Mouse (Mus musculus): ENCODE measurements around the gene Mc3r.

Mc3r gene

DNA sequence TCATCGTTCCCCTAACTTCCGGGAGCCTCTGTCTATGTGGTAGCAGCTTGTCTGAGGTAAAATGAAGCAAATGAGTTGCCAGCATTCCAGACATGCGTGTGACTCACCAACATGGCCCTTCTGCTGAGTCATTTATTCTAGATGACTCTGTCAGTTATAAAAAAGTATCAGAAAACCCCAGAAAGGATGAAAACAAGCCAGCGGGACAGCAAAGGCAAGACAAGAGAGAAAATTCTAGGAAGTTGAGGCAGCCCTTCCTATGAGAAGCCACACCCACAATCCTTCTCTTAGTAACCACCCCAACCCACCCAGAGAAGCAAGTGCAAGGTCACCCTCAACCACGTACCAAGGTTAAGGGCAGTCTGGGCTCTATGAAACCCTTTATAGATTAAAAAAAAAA is 8.7 kb downstream of the Mc3r start:
- DNase-seq = no peak

- no peak for DNase-seq
These were observed 9.3 kb downstream of the Mc3r start for GRCm38 (mm10) chr2:172257471-172258065.

GRCm38 (mm10) chr2:172260064-172260463 is 11.8 kb downstream of the Mc3r start:
- DNase-seq = no peak

GRCm38 (mm10) chr2:172261441-172261840 is 13.1 kb downstream of the Mc3r start:
- DNase-seq = no peak

GRCm38 (mm10) chr2:172263216-172263615 is 14.9 kb downstream of the Mc3r start:
- DNase-seq = no peak

GRCm38 (mm10) chr2:172269907-172270306 is 21.6 kb downstream of the Mc3r start:
- no peak for DNase-seq

DNA sequence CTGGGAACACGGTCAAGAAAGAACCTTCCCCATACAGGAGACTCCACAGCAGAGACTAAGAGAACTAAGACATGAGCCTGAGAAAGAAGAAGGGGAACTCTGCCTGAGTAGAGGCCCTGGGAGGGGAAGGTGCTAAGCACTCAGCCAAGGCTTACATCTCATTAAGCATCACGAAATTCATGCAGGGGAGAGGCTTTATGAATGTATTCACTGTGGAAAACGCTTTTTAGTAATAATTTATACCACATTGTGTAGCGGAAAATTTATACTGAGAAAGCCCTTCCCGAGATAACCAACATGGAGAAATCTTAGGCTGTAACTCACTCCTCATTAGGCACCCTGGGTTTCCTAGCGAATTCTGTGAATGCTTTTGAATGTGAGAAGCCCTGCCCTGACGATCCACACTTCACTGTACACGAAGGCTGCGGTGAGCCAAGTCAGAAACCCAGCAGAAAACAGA is 22.2 kb downstream of the Mc3r start:
- no peak for DNase-seq

DNA sequence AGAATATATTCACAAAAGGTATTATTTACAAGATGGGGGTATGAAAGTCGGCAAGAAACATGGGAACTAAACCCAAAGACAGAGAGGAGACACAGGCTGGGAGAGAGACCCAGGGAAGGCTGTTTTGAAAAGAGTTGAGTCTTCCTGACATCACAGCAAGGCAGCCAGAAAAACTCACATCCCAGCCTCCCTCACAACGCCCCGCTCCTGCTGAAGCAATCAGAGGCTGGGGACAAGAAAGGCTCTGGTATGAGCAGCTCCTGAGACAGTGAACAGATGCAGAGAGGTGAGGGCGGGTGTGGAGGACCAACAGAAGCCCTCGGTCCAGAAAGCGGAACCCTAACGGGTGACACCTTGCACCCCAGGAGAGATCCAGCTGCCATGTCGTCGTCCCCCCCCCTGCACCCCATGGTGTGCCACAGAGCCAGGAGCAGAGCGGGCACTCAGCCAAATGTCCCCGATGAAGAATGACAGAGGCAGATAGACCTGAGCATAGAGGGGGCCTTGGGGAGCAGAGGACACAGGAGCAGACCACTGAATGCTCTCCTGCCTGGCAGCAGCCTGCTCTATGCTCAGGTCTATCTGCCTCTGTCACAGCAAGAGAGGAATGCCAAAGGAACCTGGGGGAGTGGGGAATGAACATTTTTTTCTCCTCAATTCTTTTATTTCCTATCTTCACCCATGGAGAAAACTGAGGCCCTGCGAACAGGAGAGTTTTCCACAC is 22.8 kb downstream of the Mc3r start:
- no peak for DNase-seq

DNA sequence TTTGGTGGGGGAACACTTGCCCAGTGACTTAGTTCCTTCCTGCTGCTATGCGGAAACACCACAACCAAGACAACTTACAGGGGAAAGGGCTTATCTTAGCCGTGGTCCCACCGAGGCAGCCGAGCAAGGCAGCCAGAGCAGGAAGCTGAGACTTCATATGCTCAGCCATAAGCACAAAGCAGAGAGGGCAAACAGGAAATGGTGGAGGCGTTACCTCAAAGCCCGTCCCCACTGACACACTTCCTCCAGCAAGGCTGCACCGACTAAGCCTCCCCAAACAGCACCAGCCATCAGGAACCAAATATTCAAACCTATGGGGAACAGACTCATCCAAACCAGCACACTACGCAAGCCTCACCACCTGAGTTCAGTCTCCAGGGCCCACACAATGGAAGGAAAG is 26.4 kb downstream of the Mc3r start:
- no peak for DNase-seq

GRCm38 (mm10) chr2:172276155-172276554 is 27.9 kb downstream of the Mc3r start:
- no peak for DNase-seq

DNA sequence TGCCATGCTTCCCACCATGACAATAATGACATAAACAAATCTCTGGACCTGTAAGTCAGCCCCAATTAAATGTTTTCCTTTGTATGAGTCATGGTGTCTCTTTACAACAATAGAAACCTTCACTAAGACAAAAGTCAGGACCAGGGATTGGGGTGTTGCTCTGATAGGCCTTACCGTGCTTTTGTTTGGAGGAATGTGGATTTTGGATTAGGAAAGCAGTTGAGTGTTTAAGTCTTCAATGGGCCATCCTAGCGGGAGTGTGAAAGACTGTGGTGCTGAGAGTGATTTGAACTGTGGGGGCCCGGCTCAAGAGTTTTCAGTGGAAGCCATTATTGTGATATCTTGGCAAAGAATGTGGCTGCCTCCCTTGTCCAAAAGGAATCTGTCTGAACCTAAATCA is 30.7 kb downstream of the Mc3r start:
- DNase-seq = no peak

GRCm38 (mm10) chr2:172282071-172282710 is 33.9 kb downstream of the Mc3r start:
- DNase-seq = peak; percentile 15

DNA sequence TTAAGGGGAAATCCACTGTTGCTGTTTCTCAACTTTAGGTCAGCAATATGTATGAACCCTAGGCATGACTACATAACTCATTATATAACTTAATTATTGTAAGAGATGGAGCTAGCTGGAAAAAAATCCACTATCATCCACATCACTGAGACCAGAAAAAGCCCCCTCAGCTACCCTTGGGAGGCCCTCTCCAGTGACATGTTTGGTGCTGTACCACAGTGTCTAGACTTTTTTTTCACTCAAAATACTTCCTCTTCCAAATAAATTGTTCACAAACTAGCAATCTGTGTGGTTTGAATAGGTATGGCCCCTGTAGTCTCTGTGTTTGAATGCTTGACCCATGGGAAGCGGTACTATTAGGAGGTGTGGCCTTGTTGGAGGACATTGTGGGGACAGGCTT is 39.4 kb downstream of the Mc3r start:
- DNase-seq = no peak

DNA sequence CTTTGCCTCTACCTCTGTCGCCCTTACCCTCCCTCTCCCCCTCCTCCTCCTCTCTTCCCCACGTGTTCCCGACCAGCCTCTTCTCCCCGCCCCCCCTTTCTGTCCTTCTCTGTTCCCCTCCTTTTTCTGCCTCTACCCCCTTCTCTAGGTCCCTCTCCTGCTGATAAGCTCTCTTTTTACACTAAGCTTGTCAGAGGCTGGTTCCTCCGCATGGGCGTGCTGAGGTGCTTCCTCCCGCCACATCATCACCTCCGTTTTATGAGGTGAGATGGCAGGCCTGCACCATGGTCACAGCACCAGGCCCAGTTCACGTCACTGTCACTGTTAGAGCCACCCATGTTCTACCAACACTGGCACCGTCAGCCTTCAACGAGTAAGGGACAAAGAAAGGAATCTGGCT is 40.7 kb downstream of the Mc3r start:
- DNase-seq = no peak

- no peak for DNase-seq
These were observed 41.3 kb downstream of the Mc3r start for GRCm38 (mm10) chr2:172289632-172290031.

GRCm38 (mm10) chr2:172290474-172290873 is 42.2 kb downstream of the Mc3r start:
- DNase-seq = no peak

DNA sequence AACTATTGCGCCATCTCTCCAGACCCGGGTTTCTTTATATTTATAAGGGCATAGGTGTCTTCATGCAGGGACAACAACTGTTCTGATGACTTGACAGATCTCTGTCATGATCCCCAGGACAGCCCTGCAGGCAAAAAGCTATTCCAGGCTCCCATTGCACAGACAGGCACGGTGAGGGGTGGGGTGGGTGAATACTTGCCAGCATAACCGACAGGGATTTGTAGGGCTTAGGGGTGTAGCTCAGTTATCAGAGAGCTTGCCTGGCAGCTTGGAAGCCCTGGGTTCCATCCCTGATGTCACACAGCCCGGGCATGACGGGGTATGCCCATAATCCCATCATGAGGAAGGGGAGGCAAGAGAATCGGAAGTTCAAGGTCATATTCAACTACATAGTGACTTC is 42.7 kb downstream of the Mc3r start:
- no peak for DNase-seq

- no peak for DNase-seq
These were observed 43.6 kb downstream of the Mc3r start for GRCm38 (mm10) chr2:172291755-172292524.

- no peak for DNase-seq
These were observed 44.5 kb downstream of the Mc3r start for GRCm38 (mm10) chr2:172292525-172293405.

DNA sequence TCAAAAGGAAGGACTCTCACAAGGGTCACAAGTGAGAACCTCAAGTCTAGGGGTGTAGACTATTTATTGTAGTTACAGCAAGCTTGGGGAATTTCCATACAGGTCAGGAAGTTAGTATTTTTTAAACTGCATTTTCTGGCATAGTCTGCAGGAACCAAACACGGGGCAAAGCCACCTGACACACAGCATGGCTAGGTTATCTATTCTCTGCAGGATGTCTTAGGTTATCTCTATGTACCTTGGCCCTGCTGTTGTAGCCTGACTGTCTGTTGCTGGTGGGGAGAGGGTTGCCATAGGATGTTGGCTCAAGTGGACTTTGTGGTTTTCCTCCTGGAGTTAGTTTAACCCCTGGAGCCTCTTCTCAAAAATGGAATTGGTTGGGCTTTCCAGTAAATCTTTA is 49.8 kb downstream of the Mc3r start:
- DNase-seq = no peak

DNA sequence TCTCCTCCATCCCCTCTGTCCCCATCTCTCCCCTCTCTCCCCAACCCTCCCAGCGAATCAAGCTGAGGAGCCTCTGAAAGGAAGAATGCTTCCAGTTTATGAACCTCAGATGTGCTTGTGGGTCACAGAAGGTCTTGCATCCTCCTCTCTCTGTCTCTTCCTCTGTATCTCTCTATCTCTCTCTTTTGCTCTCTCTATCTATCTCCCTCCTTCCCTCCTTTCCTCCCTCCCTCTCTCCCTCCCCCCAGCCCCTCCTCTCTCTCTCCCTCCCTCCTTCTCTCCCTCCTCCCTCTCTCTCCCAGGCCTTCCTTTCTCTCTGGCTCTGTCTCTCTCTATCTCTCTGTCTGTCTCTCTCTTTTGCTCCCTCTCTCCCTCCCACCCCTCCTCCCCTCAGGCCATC is 50.2 kb downstream of the Mc3r start:
- no peak for DNase-seq

- DNase-seq = no peak
These were observed 51.0 kb downstream of the Mc3r start for GRCm38 (mm10) chr2:172299126-172299921.

All from lung, postnatal 36 days (tissue).